ENCODE assay signal across 17 mouse cellular contexts in the genomic region with DNA sequence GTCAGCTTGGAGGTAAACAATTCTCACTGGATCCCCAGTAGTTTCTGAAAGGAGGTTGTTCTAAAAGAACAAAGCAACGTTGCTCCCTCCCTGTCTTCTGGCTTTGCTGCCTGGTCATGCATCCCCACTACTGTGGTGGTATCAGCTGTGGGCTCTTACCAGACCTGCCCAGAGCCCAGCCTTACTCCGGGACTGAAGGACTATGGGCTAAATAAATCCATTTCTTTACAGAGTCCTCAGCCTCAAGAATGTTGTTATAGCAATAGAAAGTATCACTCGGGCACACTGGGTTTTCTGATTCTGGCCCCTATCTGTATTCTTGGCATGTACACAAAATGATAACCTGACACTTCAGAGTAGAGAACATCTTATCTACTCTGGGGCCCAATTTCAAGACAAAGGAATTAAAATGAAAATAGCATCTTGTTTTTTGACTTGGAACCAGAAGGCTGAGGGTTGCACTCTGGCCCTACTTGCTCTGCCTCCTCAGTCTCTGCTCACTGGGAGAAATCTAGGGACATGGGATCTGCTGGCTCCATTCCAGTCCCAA. TPM values are rescaled to one million over a fixed set of nuclear protein-coding genes. Genes with fewer than 3 reads are reported as not detected.
DNase-seq lines count a peak whose midpoint lies in the region; ATAC-seq and TF ChIP-seq lines count a peak whose summit lies in the region.
"Had no signal": no experiment of that assay in that cellular context is flagged by ENCODE, and none has a peak within 500 bp of the region (broad histone marks: within the 10 kb centered on the region; RNA-seq: fewer than 3 reads in every experiment).

No protein-coding gene starts in this region.

- H3K4me2 ChIP-seq in forebrain, embryonic 11.5 days (ENCODE audit: low read depth, low read length, severe bottlenecking): no peak overlapping the region
- no peak overlapping the region for H3K4me2 ChIP-seq in forebrain, embryonic 14.5 days (ENCODE audit: low read length)
- H3K4me2 ChIP-seq in heart, postnatal 0 days (ENCODE audit: low read depth, low read length): no peak overlapping the region
- H3K4me2 ChIP-seq in heart, embryonic 11.5 days: no peak overlapping the region
- H3K4me2 ChIP-seq: midbrain, embryonic 11.5 days; neural tube, embryonic 12.5 days had no signal

- intact Hi-C loops in gastrocnemius, adult 2 months (cut with DNase I): no loop called here

- H3K9ac ChIP-seq in forebrain, embryonic 11.5 days (ENCODE audit: low read length): no peak overlapping the region
- H3K9ac ChIP-seq in forebrain, embryonic 14.5 days (ENCODE audit: low read length): no peak overlapping the region
- no peak overlapping the region for H3K9ac ChIP-seq in heart, postnatal 0 days (replicated peaks; ENCODE audit: low read depth, low read length)
- H3K9ac ChIP-seq in heart, embryonic 11.5 days (ENCODE audit: low read depth, low read length): no peak overlapping the region
- H3K9ac ChIP-seq: neural tube, embryonic 12.5 days had no signal

- H3K27me3 ChIP-seq in forebrain, embryonic 11.5 days (ENCODE audit: control insufficient read depth, insufficient read depth, low read length): no peaks in the 10 kb centered on the region
- H3K27me3 ChIP-seq in forebrain, embryonic 14.5 days (replicated peaks; ENCODE audit: control insufficient read depth, insufficient read depth, low read length): no peaks in the 10 kb centered on the region
- no peaks in the 10 kb centered on the region for H3K27me3 ChIP-seq in heart, postnatal 0 days (ENCODE audit: control insufficient read depth, insufficient read depth, low read length)
- H3K27me3 ChIP-seq in heart, embryonic 11.5 days (ENCODE audit: control insufficient read depth, insufficient read depth, low read length): no peaks in the 10 kb centered on the region
- H3K27me3 ChIP-seq in testis, adult 2 months (ENCODE audit: control insufficient read depth, insufficient read depth, low read length): no peaks in the 10 kb centered on the region
- H3K27me3 ChIP-seq: neural tube, embryonic 12.5 days had no signal

- no peaks in the 10 kb centered on the region for H3K9me3 ChIP-seq in forebrain, embryonic 11.5 days (ENCODE audit: control insufficient read depth, low read length)
- H3K9me3 ChIP-seq in forebrain, embryonic 14.5 days (replicated peaks; ENCODE audit: control insufficient read depth, low read length): no peaks in the 10 kb centered on the region
- no peaks in the 10 kb centered on the region for H3K9me3 ChIP-seq in heart, postnatal 0 days (replicated peaks; ENCODE audit: control insufficient read depth, low read length)
- no peaks in the 10 kb centered on the region for H3K9me3 ChIP-seq in heart, embryonic 11.5 days (replicated peaks; ENCODE audit: control insufficient read depth, low read length)
- H3K9me3 ChIP-seq: forebrain, embryonic 10.5 days; G1E; neural tube, embryonic 12.5 days had no signal

- H3K27ac ChIP-seq in forebrain, embryonic 11.5 days (ENCODE audit: low read depth, low read length): no peak overlapping the region
- H3K27ac ChIP-seq in forebrain, embryonic 14.5 days (ENCODE audit: low read depth, low read length): no peak overlapping the region; the same call in 1 of the 2 replicates
- peak overlapping the region; percentile 22; the same call in 1 of the 2 replicates for H3K27ac ChIP-seq in heart, postnatal 0 days (ENCODE audit: low read depth)
- H3K27ac ChIP-seq in heart, embryonic 11.5 days (ENCODE audit: low read depth, low read length): no peak overlapping the region
- peak overlapping the region; percentile 54 for H3K27ac ChIP-seq in testis, adult 2 months (ENCODE audit: control insufficient read depth, insufficient read depth, low read depth, low read length)
- H3K27ac ChIP-seq in gastrocnemius, adult 2 months: no peak overlapping the region; the same call in 1 of the 2 replicates
- H3K27ac ChIP-seq: forebrain, embryonic 10.5 days; neural tube, embryonic 12.5 days; stomach, postnatal 0 days had no signal

- no peak for TF ChIP-seq CTCF in heart, postnatal 0 days (IDR thresholded peaks at IDR 0.05; ENCODE audit: low read depth)
- TF ChIP-seq CTCF in testis, adult 2 months (IDR thresholded peaks at IDR 0.05; ENCODE audit: control insufficient read depth, insufficient read depth, insufficient replicate concordance, low read depth, low read length): no peak
- TF ChIP-seq CTCF in gastrocnemius, adult 2 months (IDR thresholded peaks at IDR 0.05): no peak

- WGBS in forebrain, embryonic 11.5 days: 55% methylated on average over 3 of the region's 3 CpGs
- WGBS in forebrain, embryonic 14.5 days: 66% methylated on average over 3 of the region's 3 CpGs
- WGBS in heart, postnatal 0 days: 15% methylated on average over 3 of the region's 3 CpGs
- WGBS in heart, embryonic 11.5 days (ENCODE audit: insufficient replicate concordance): 32% methylated on average over 3 of the region's 3 CpGs

- peaks cover 2% of the 10 kb centered on the region; the same call in 1 of the 2 replicates for H3K4me1 ChIP-seq in forebrain, embryonic 11.5 days (replicated peaks; ENCODE audit: control insufficient read depth, insufficient read depth, low read length)
- peaks cover 22% of the 10 kb centered on the region for H3K4me1 ChIP-seq in forebrain, embryonic 14.5 days (ENCODE audit: control insufficient read depth, insufficient read depth, low read length)
- H3K4me1 ChIP-seq in heart, postnatal 0 days (ENCODE audit: control insufficient read depth, insufficient read depth): 0 out of 2 replicates have a peak, but pooled peaks cover 3% of the 10 kb centered on the region
- H3K4me1 ChIP-seq in heart, embryonic 11.5 days (ENCODE audit: control insufficient read depth, insufficient read depth, low read length): peaks cover 16% of the 10 kb centered on the region
- no peaks in the 10 kb centered on the region for H3K4me1 ChIP-seq in testis, adult 2 months (ENCODE audit: control insufficient read depth, insufficient read depth, low read length)

- no peak for ATAC-seq in forebrain, embryonic 11.5 days (replicated peaks; ENCODE audit: low FRiP score)
- ATAC-seq in forebrain, embryonic 14.5 days: no peak
- ATAC-seq in heart, postnatal 0 days (ENCODE audit: insufficient read depth, low read depth): no peak
- ATAC-seq in heart, embryonic 11.5 days (replicated peaks; ENCODE audit: insufficient number of reproducible peaks, low FRiP score, low TSS enrichment): no peak
- ATAC-seq: CD4-positive, CD25-positive, alpha-beta regulatory T cell, adult 4 months; lung, postnatal 0 days had no signal

- no peak for TF ChIP-seq POLR2A in testis, adult 2 months (IDR thresholded peaks at IDR 0.05; ENCODE audit: control insufficient read depth, low read depth, low read length)

- no peak overlapping the region for H3K4me3 ChIP-seq in forebrain, embryonic 11.5 days (ENCODE audit: low read depth, low read length)
- no peak overlapping the region for H3K4me3 ChIP-seq in forebrain, embryonic 14.5 days (ENCODE audit: low read depth, low read length)
- no peak overlapping the region for H3K4me3 ChIP-seq in heart, postnatal 0 days (ENCODE audit: low read depth, low read length)
- no peak overlapping the region for H3K4me3 ChIP-seq in heart, embryonic 11.5 days (ENCODE audit: low read depth, low read length)
- no peak overlapping the region for H3K4me3 ChIP-seq in testis, adult 2 months (ENCODE audit: control insufficient read depth, low read depth, low read length)
- no peak overlapping the region for H3K4me3 ChIP-seq in gastrocnemius, adult 2 months
- H3K4me3 ChIP-seq: forebrain, embryonic 10.5 days; neural tube, embryonic 12.5 days had no signal

- DNase-seq in forebrain, embryonic 11.5 days (ENCODE audit: low spot score): peak; percentile 25
- no peak for DNase-seq in forebrain, embryonic 14.5 days (ENCODE audit: low spot score)
- no peak for DNase-seq in heart, postnatal 0 days (ENCODE audit: low spot score)
- no peak for DNase-seq in testis, postnatal 14 days (ENCODE audit: low spot score)
- DNase-seq in gastrocnemius, adult 2 months: no peak
- DNase-seq in yolk sac, embryonic 10.5 days (ENCODE audit: low spot score): no peak
- DNase-seq: cerebellum, adult 9-10 months; thymus, postnatal 25 days had no signal

- no peak for TF ChIP-seq EP300 in heart, postnatal 0 days (IDR thresholded peaks at IDR 0.05; ENCODE audit: low read depth)

- H3K36me3 ChIP-seq in forebrain, embryonic 11.5 days (ENCODE audit: control insufficient read depth, insufficient read depth, low read length): no peaks in the 10 kb centered on the region
- H3K36me3 ChIP-seq in forebrain, embryonic 14.5 days (ENCODE audit: control insufficient read depth, insufficient read depth, low read length): peaks cover 5% of the 10 kb centered on the region; the same call in 1 of the 2 replicates
- 0 out of 2 replicates have a peak, but pooled peaks cover 5% of the 10 kb centered on the region for H3K36me3 ChIP-seq in heart, postnatal 0 days (replicated peaks; ENCODE audit: control insufficient read depth, insufficient read depth, low read length)
- no peaks in the 10 kb centered on the region for H3K36me3 ChIP-seq in heart, embryonic 11.5 days (ENCODE audit: control insufficient read depth, insufficient read depth, low read length)
- no peaks in the 10 kb centered on the region for H3K36me3 ChIP-seq in testis, adult 2 months (ENCODE audit: control insufficient read depth, insufficient read depth, low read length)
- H3K36me3 ChIP-seq: neural tube, embryonic 12.5 days had no signal

RNA-seq across cellular contexts. Expression of a gene that starts 39.2 kb away (rescaled TPM):
- polyA plus RNA-seq in forebrain, embryonic 11.5 days (2014; fragmentation: Nextera tagmentation; extraction: Ambion mirVana): 45.6 and 50.0 TPM in 2 replicates
- polyA plus RNA-seq in forebrain, embryonic 14.5 days (2014; fragmentation: Nextera tagmentation; extraction: Ambion mirVana): 70.6 and 87.0 TPM in 2 replicates
- total RNA-seq in heart, postnatal 0 days (2014; rRNA removed; ENCODE audit: low replicate concordance): 36.4 and 41.2 TPM in 2 replicates
- 13.4 and 13.6 TPM in 2 replicates for polyA plus RNA-seq in heart, postnatal 0 days (2015; fragmentation: Nextera tagmentation; extraction: Ambion mirVana)
- 27.2 and 27.5 TPM in 2 replicates for polyA plus RNA-seq in heart, embryonic 11.5 days (2014; fragmentation: Nextera tagmentation; extraction: Ambion mirVana)
- 3.2 and 4.2 TPM in 2 replicates for polyA plus RNA-seq in testis, adult 2 months (2012; rRNA removed)
- 10 to 100 TPM; 31.3 to 41.6 TPM for total RNA-seq in gastrocnemius, adult 2 months (2021)

Comparison
In these comparisons a context has a peak if more than half of its experiments do, and no peak if none do; other contexts are left out.
1. H3K27ac ChIP-seq: peak in heart, postnatal 0 days (single experiment) and testis, adult 2 months (single experiment); none in forebrain, embryonic 11.5 days (single experiment), forebrain, embryonic 14.5 days (single experiment), heart, embryonic 11.5 days (single experiment) and gastrocnemius, adult 2 months (single experiment).